Mouse (Mus musculus) T-cell, adult 2 months (primary cell): ENCODE results near the gene Fam81a.
A peak's percentile ranks its signal among the peaks of the same experiment; 100 is the strongest.

Experiments used
- DNase-seq: peaks from one replicate; pipeline ENCODE4 v3.0.0; 2022; ENCODE audit warnings: low spot score

The Fam81a gene

GRCm38 (mm10) chr9:70142460-70142859, at the start of gene Fam81a:
Fam81a (minus strand) TSS chr9:70142560.
- no peak for DNase-seq

GRCm38 (mm10) chr9:70182639-70183038, 40.3 kb upstream of the Fam81a start:
- no peak for DNase-seq

- DNase-seq: no peak
Measured at GRCm38 (mm10) chr9:70181719-70182118, 39.4 kb upstream of the Fam81a start.

- no peak for DNase-seq
Measured at GRCm38 (mm10) chr9:70176291-70176690, 33.9 kb upstream of the Fam81a start.

DNA sequence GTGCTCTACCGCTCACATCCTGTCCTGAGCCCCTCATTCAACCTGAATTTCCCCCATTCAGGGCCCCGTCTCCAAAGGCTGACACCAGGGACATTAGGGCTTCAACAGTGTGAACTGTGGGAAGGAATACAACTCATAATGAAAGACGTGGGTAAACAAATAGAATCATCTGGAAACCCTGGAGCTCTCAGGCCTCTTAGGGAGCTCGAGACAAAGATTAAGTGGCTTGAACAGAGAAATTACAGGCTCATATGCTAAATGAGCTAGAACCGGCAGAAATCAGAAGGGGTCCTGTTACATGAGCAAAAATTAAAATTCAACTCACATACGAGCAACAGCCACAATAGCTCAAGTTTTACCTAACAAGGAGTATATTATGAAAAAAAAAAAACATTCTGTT, 32.5 kb upstream of the Fam81a start:
- no peak for DNase-seq

GRCm38 (mm10) chr9:70174291-70174848, 32.0 kb upstream of the Fam81a start:
- DNase-seq: no peak

DNA sequence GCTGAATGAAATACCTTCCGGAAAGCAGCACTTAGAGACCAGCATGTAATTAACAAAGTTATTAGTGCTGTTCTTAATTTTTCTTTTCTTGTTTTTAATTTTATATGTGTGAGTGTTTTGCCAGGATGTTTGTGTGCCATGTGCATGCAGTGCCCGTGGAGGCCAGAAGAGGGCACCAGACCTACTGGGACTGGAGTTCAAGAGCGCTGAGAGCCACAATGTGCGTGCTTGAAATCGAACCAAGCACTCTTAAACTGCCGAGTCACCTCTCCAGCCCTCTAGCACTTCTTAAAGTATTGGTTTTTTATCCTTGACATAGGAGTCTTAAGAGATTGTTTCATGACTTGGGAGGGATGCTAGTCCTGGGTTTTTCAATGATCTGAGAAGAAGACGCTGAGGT, 26.6 kb upstream of the Fam81a start:
- DNase-seq: no peak

GRCm38 (mm10) chr9:70160071-70160470, 17.7 kb upstream of the Fam81a start:
- no peak for DNase-seq

GRCm38 (mm10) chr9:70147618-70148017, 5.3 kb upstream of the Fam81a start:
- DNase-seq: no peak

DNA sequence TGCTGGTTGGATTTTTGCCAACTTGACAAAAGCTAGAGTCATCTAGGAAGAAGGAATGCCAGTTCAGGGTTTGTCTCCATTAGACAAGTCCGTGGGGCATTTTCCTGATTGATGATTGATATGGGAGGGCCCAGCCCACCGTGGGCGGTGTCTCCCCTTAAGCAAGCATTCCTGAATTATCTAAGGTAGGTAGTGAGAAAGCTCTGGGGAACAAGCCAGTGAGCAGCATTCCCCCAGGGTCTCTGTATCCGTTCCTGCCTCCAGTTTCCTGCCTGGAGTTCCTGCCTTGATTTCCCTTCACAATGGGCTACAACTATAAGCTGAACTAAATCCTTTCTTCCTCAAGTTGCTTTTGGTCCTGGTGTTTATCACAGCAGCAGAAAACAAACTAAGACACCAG, 3.1 kb upstream of the Fam81a start:
- no peak for DNase-seq

DNA sequence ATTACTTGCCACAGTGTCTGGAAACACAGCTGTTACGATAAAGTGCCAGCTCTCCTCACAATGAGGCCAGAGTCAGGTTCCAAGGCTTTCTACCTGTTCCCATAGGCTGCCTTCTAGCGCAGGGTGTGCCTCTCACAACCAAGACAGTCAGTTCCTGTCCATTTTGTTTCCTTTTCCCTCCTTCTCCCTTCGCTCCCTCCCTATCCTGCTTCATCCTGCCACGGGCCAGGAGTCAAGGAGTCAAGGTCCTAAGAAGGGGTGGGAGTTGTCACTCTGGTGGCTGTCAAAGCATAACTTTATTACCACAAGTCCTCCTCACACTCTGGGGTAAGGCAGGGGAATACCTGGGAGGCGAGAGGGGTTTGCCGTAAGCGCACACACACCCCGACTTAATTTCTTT, 966 bp upstream of the Fam81a start:
- DNase-seq: no peak

- DNase-seq: no peak
Measured at GRCm38 (mm10) chr9:70141885-70142326, 454 bp downstream of the Fam81a start.

GRCm38 (mm10) chr9:70140871-70141796, 1.2 kb downstream of the Fam81a start:
- peak; percentile 4 for DNase-seq

DNA sequence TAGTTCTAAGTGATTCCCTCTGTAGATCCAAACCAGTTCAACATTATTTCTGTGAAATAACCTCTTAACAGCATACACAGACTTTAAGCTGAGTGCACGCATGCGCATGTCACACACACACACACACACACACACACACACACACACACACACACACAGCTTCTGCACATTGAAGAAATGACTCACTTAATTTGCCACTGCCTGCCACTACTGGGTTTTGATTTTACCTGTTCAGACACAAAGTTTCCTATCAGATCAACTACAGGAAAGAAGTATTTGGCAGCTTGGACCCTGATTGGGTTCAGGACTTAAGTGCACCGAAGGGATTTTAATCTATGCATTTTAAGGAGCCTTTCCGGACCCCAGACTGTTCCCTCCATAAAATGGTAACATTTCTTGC, 2.0 kb downstream of the Fam81a start:
- no peak for DNase-seq

DNA sequence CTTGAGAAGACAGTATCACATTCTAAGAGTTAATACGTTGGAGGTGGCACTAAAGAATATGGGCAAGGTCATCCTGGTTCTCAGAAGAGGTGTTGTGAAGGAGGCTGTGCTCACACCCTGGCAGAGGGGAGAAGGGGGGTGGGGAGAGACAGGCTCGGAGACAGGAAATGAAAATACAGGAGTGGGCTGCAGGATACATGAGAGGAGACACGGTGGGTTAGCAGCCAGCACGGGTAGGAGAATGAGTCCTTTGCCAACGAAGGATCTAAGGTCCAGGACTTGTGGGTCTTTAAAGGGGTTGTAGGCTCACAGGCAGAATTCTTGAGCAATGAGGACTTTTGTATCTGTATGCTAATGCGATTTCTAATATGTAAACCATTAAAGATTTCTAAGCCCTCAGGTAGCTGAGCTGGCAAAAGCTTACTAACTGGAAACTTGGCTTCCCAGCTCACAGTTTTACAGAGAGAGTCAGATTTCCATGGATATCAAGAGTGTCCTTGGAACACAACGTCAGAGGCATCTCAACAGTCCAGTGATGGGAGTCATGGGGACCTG, 3.0 kb downstream of the Fam81a start:
- DNase-seq: no peak

DNA sequence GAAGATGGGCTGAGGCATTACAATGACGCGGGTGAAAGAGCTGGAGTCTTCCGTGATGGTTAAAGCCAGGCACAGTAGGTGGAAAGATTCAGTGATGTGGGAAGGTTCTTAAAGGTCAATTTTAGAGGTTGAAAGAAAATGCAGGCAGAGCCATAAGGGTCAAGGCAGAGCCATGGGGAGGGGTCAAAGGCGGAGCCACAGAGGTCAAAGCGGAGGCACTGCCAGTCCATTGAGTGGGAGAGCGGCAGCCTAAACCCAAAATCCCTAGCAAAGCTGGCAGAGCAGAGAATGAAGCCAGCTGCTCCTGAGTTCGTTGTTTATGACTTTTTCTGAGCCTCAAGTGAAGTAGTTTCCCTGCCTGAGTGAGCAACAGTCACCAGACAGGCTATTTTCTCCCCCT, 3.8 kb downstream of the Fam81a start:
- DNase-seq: no peak

DNA sequence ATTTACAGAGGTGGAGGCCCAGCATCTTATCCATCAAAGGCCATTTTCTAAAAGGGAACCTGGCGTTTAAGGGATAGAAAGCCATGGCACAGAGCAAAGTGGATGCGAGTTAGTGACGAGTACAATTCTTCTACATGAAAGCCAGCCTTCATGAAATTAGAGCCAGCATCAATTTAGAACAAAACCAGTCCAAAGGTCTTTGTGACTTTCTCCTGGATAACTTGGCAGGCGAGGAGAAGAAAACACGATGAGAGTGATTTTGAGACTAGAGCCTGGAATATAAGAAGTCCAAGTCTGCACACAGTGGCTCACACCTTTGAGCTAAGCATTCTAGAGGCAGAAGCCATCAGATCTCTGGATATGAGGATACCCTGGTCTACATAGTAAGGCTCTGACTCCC, 4.4 kb downstream of the Fam81a start:
- no peak for DNase-seq

- no peak for DNase-seq
Measured at GRCm38 (mm10) chr9:70135186-70135585, 7.2 kb downstream of the Fam81a start.

- no peak for DNase-seq
Measured at GRCm38 (mm10) chr9:70134716-70135115, 7.6 kb downstream of the Fam81a start.

- no peak for DNase-seq
Measured at GRCm38 (mm10) chr9:70134215-70134614, 8.1 kb downstream of the Fam81a start.

DNA sequence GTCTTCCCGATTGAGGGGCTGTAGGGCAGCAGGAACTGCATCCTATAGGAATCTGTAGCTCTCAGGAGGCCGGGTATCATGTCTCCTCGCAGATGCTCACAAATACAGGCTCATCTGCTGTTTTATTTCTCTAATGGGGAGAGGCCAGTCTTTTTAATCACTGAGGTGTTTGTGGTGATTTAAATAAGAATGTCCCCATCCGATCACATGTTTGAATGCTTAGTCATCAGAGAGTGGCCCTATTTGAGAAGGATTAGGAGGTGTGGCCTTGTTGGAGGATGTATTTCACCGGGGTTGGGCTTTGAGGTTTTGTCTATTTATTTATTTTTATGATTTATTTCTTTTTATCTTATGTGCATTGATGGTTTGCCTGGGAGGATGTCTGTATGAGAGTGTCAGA, 11.6 kb downstream of the Fam81a start:
- DNase-seq: no peak

GRCm38 (mm10) chr9:70111869-70112286, 30.5 kb downstream of the Fam81a start:
- no peak for DNase-seq

DNA sequence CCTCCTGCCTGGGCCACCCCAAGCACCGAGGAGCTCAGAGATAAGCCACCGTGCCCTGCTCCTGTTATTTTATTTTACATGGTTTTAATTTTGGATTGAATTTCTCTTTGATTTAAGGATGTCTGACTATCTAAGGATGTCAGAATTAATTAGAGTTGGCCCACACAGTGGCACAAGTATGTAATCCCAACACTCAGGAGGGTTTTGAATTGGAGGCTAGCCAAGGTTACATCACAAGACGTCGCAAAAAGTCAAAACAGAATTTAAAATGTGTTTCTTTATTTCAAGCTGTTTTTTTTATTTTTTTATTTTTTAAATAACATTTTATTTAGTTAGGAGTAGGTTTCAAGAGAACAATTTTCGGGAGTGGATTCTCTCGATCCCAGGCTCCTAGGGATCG, 31.5 kb downstream of the Fam81a start:
- no peak for DNase-seq
